Mouse (Mus musculus) liver, adult 2 months (tissue): ENCODE data around the gene Zbtb20. TPM values are rescaled to one million over a fixed set of nuclear protein-coding genes. Genes with fewer than 3 reads are reported as not detected.

Source experiments
- DNase-seq: peaks from one replicate; pipeline ENCODE4 v3.0.0-alpha.2; 2011; ENCODE audit warnings: low read depth, low spot score; ENCODE audit errors: extremely low read depth
- H3K27ac ChIP-seq: fragments of 200-500 bp; replicated peaks from 2 replicates; pipeline ENCODE4 v1.5.1; 2012; ENCODE audit warnings: low read depth, mild to moderate bottlenecking, control low read depth, inconsistent platforms, low read length; ENCODE audit not compliant: insufficient read depth
- H3K27me3 ChIP-seq: fragments of 200-500 bp; 2 replicates; pipeline ENCODE4 v1.6.1; 2012; ENCODE audit warnings: mild to moderate bottlenecking, moderate library complexity, low read length, inconsistent platforms; ENCODE audit not compliant: control insufficient read depth, insufficient read depth
- H3K36me3 ChIP-seq: fragments of 200-500 bp; 2 replicates; pipeline ENCODE4 v1.6.1; 2012; ENCODE audit warnings: low read length, inconsistent platforms; ENCODE audit not compliant: control insufficient read depth, insufficient read depth
- H3K4me1 ChIP-seq: fragments of 200-500 bp; 2 replicates; pipeline ENCODE4 v1.6.1; 2011; ENCODE audit warnings: low read length; ENCODE audit not compliant: control insufficient read depth, insufficient read depth
- H3K4me3 ChIP-seq: fragments of 200-500 bp; 2 replicates; pipeline ENCODE4 v1.5.1; 2011; ENCODE audit warnings: low read depth, mild to moderate bottlenecking, control low read depth, low read length, moderate library complexity; ENCODE audit not compliant: insufficient read depth
- H3K79me2 ChIP-seq: fragments of 200-500 bp; 2 replicates; pipeline ENCODE4 v1.6.1; 2012; ENCODE audit warnings: inconsistent platforms, mild to moderate bottlenecking, low read length, moderate library complexity; ENCODE audit not compliant: control insufficient read depth, insufficient read depth
- H3K9ac ChIP-seq: fragments of 200-500 bp; 2 replicates; pipeline ENCODE4 v1.6.1; 2012; ENCODE audit warnings: low read depth, mild to moderate bottlenecking, control low read depth, inconsistent platforms, low read length
- CTCF ChIP-seq: fragments of 200-500 bp; IDR thresholded peaks from 2 replicates; pipeline ENCODE4 v1.5.1; 2011; ENCODE audit warnings: low read depth, low read length, control low read depth
- POLR2A ChIP-seq: fragments of 200-500 bp; IDR thresholded peaks from 2 replicates; pipeline ENCODE4 v1.6.1; 2011; ENCODE audit warnings: low read length, control low read depth; ENCODE audit not compliant: insufficient read depth; ENCODE audit errors: extremely low read depth
- WGBS: fragments of 180-500 bp; shearing (Covaris S2); methylation state at CpG from one replicate; pipeline ENCODE4 v1.1.7; 2018; 5-methylcytosine and 5-hydroxymethylcytosine counted together
- polyA plus RNA-seq: library from polyadenylated mRNA; depleted of rRNA; stranded (reverse); fragments of >200 nt; gene quantifications from 2 replicates; pipeline ENCODE4 v1.2.3, GENCODE M21; 2012
- total RNA-seq: library from RNA; depleted of rRNA; stranded (reverse); fragments of >200 nt; gene quantifications from 2 replicates; pipeline ENCODE4 v1.2.3, GENCODE M21; 2014

Zbtb20 gene
- total and polyA plus RNA-seq, 2 experiments: 17.8 to 52.6 TPM

DNA sequence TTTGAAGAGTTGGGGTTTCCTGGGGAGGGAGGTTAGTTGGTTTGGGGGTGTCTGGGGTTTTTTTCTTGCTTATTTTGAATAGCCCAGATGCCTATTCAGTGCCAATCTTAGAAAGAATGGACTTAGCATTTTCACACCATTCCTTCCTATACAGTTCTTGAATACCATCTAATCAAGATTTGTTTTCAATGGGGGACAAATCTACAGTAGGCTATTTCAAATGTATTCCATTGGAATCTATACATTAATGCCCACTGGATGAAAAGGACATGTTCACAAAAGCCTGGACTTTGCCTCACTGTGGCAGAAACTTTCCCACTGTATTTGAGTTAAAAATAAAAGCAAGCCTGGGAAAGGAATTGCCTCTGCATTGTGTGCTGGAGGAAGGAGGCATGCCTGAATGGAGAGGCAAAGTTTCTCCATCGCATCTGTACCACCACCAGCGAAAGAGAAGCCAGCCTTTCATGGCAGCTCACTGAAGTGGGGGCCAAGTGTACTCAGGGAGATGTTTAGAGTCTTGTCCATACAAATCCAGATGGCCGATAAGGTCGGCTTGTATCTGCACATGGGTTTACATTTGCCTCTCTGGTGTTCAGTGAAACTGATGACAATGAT lies 728.8 kb downstream of the Zbtb20 start:
- Histone ChIP-seq H3K27ac (no peak overlapping the region), H3K36me3 (peaks cover 30% of the 10 kb centered on the region), H3K9ac (no peak overlapping the region), H3K27me3 (no peaks in the 10 kb centered on the region), H3K4me3 (no peak overlapping the region), H3K79me2 (peaks cover 2% of the 10 kb centered on the region; the same call in 1 of the 2 replicates), H3K4me1 (no peaks in the 10 kb centered on the region; the same call in 1 of the 2 replicates)
- no peak for DNase-seq
- TF ChIP-seq CTCF (no peak), POLR2A (no peak)
- WGBS: 87% methylated on average over 4 of the region's 4 CpGs

DNA sequence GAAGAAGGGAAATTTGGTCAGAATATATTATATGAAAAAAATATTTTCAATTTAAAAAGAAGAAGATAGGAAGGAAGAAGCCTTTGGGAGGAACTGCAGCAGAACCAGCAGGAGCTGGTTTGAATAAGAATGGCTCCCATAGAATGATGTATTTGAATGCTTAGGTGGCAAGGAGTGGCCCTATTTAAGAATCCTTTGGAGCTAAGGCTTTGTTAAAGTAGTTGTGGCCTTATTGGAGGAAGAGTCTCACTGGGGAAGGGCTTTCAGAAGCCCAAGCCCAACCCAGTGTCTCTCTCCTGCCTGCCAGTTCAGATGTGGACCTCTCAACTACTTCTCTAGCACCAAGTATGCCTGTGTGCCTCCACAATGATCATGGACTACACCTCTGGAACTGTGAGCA lies 731.4 kb downstream of the Zbtb20 start:
- Histone ChIP-seq H3K27ac (no peak overlapping the region), H3K36me3 (peaks cover 24% of the 10 kb centered on the region), H3K9ac (no peak overlapping the region), H3K27me3 (no peaks in the 10 kb centered on the region), H3K79me2 (no peaks in the 10 kb centered on the region; the same call in 1 of the 2 replicates), H3K4me1 (no peaks in the 10 kb centered on the region; the same call in 1 of the 2 replicates), H3K4me3 (no peak overlapping the region)
- no peak for TF ChIP-seq CTCF
- TF ChIP-seq POLR2A: no peak
- DNase-seq: no peak

DNA sequence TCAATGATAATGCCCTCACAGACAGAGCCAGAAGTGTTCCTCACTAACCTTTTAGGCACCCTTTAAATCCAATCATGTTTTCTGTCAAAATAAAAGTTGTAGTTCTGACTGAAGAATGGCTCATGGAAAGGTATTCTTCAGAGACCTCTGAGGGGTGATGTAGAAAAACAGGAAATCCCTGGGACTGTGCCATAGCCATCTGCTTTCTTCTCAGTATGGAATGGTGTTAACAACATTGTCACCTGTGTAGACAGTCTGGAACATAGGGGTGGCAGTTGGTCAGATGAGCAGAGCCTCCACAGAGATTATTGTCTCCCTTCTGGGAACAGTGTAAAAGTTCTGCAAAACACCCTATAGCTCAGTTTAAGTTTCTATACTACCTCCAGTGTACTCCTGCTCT lies 732.4 kb downstream of the Zbtb20 start:
- no peak for DNase-seq
- TF ChIP-seq CTCF (no peak), POLR2A (no peak)
- Histone ChIP-seq H3K27ac (no peak overlapping the region), H3K9ac (no peak overlapping the region), H3K4me1 (no peaks in the 10 kb centered on the region; the same call in 1 of the 2 replicates), H3K79me2 (no peaks in the 10 kb centered on the region), H3K36me3 (peaks cover 28% of the 10 kb centered on the region), H3K27me3 (no peaks in the 10 kb centered on the region), H3K4me3 (no peak overlapping the region)

DNA sequence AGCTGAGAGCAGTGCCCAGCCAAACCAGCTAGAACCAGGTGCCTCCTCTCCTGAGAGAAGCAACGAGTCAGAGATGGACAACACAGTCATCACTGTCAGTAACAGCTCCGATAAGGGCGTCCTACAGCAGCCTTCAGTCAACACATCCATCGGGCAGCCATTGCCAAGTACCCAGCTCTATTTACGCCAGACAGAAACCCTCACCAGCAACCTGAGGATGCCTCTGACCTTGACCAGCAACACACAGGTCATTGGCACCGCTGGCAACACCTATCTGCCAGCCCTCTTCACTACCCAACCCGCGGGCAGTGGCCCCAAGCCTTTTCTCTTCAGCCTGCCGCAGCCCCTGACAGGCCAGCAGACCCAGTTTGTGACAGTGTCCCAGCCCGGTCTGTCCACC lies 734.7 kb downstream of the Zbtb20 start:
- Histone ChIP-seq H3K4me3 (no peak overlapping the region), H3K27me3 (no peaks in the 10 kb centered on the region), H3K36me3 (peaks cover 40% of the 10 kb centered on the region), H3K79me2 (no peaks in the 10 kb centered on the region), H3K9ac (no peak overlapping the region), H3K4me1 (no peaks in the 10 kb centered on the region; the same call in 1 of the 2 replicates), H3K27ac (no peak overlapping the region)
- WGBS: 49% methylated on average over 10 of the region's 10 CpGs
- peak; percentile 80 for DNase-seq
- no peak for TF ChIP-seq POLR2A

DNA sequence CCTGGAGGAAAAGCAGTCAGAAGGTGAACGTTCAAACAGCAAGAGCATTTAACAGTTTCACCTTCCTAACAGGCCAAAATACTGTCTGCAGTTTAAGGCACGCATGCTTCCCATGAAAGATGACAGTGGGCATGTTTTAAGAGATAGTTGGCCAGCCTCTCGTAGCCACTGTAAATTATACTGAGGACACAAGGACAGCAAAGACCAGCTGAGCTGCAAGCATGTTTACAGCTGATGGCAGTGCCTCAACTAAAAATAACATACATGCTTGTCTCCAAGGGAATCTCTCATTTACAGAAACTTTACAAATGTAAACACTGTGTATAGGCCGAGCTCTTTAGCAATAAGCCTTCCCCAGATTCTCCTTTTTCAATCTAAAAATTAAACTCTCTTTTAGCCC lies 740.7 kb downstream of the Zbtb20 start:
- no peak for TF ChIP-seq POLR2A
- TF ChIP-seq CTCF: no peak
- no peak overlapping the region for H3K27ac ChIP-seq
- H3K9ac ChIP-seq: no peak overlapping the region
- H3K4me3 ChIP-seq: no peak overlapping the region
- no peaks in the 10 kb centered on the region; the same call in 1 of the 2 replicates for H3K79me2 ChIP-seq
- no peaks in the 10 kb centered on the region for H3K27me3 ChIP-seq
- peaks cover 66% of the 10 kb centered on the region for H3K36me3 ChIP-seq
- DNase-seq: no peak
- H3K4me1 ChIP-seq: no peaks in the 10 kb centered on the region; the same call in 1 of the 2 replicates
- 92% methylated on average over 4 of the region's 4 CpGs for WGBS

DNA sequence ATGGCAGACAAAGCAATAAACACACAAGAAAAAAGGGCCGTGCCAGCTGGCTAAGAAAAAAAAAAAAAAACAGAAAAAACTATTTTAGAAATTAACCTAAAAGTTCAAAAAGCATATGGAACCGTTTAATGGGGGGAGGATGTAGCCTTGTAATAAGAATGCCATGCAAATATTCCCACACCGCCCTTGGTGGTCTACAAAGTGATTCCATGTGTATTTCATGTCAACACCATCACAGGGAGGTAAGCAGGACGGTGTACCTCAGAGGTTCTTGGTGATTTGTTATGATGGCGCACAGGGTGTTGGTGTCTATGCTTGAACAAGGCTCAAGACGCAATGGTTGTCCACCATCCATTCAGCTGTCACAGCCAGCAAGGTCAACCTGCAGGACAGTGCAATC lies 741.7 kb downstream of the Zbtb20 start:
- no peak for DNase-seq
- no peak overlapping the region for H3K4me3 ChIP-seq
- peaks cover 68% of the 10 kb centered on the region for H3K36me3 ChIP-seq
- no peak overlapping the region for H3K9ac ChIP-seq
- H3K27me3 ChIP-seq: no peaks in the 10 kb centered on the region
- no peak for TF ChIP-seq CTCF
- TF ChIP-seq POLR2A: no peak
- no peaks in the 10 kb centered on the region; the same call in 1 of the 2 replicates for H3K4me1 ChIP-seq
- no peak overlapping the region for H3K27ac ChIP-seq
- no peaks in the 10 kb centered on the region; the same call in 1 of the 2 replicates for H3K79me2 ChIP-seq
- WGBS: 95% methylated on average over 6 of the region's 6 CpGs
